Mouse (Mus musculus): Measurements from ENCODE around the gene Caps2. TPM values are rescaled to one million over a fixed set of nuclear protein-coding genes. Genes with fewer than 3 reads are reported as not detected.
A peak's percentile ranks its signal among the peaks of the same experiment; 100 is the strongest.
"Not testable (repeated sequence)": the region's sequence is repeated elsewhere in the genome, so short reads cannot be mapped to it uniquely, and the experiment has no call there.

The Caps2 gene
- polyA plus RNA-seq, 1 experiment from 2014 or later = 0.69 TPM

- H3K9me3 ChIP-seq (ENCODE audit: control insufficient read depth, low read length); H3K27ac ChIP-seq (ENCODE audit: low read depth, low read length); H3K9ac ChIP-seq (ENCODE audit: low read depth, low read length); H3K27me3 ChIP-seq (replicated peaks; ENCODE audit: control insufficient read depth, insufficient read depth, low read length); H3K4me1 ChIP-seq (ENCODE audit: control insufficient read depth, insufficient read depth, low read depth, low read length); H3K36me3 ChIP-seq (ENCODE audit: control insufficient read depth, insufficient read depth, low read length): not testable (repeated sequence)
- WGBS = 26% methylated on average over 13 of the region's 13 CpGs
- Histone ChIP-seq H3K4me3 (ENCODE audit: low read length) (peak overlapping the region; percentile 1; the same call in 1 of the 2 replicates), H3K4me2 (ENCODE audit: low read length) (peak overlapping the region; percentile 38)
- ATAC-seq = peak; percentile 56; the same call in 1 of the 2 replicates
Observed at GRCm38 (mm10) chr10:112177027-112177426, 13.6 kb downstream of the Caps2 start.

- not testable (repeated sequence) for H3K9ac ChIP-seq (ENCODE audit: low read depth, low read length); H3K9me3 ChIP-seq (ENCODE audit: control insufficient read depth, low read length); H3K27me3 ChIP-seq (replicated peaks; ENCODE audit: control insufficient read depth, insufficient read depth, low read length); ATAC-seq; H3K27ac ChIP-seq (ENCODE audit: low read depth, low read length); H3K36me3 ChIP-seq (ENCODE audit: control insufficient read depth, insufficient read depth, low read length); H3K4me2 ChIP-seq (ENCODE audit: low read length); H3K4me3 ChIP-seq (ENCODE audit: low read length); H3K4me1 ChIP-seq (ENCODE audit: control insufficient read depth, insufficient read depth, low read depth, low read length)
- WGBS = 90% methylated on average over 2 of the region's 2 CpGs
Observed at GRCm38 (mm10) chr10:112193919-112194318, 30.5 kb downstream of the Caps2 start.

GRCm38 (mm10) chr10:112203463-112203862 is 40.0 kb downstream of the Caps2 start:
- Histone ChIP-seq H3K9me3 (ENCODE audit: control insufficient read depth, low read length) (no peaks in the 10 kb centered on the region), H3K9ac (ENCODE audit: low read depth, low read length) (no peak overlapping the region), H3K27me3 (replicated peaks; ENCODE audit: control insufficient read depth, insufficient read depth, low read length) (no peaks in the 10 kb centered on the region), H3K4me1 (ENCODE audit: control insufficient read depth, insufficient read depth, low read depth, low read length) (no peaks in the 10 kb centered on the region), H3K4me2 (ENCODE audit: low read length) (no peak overlapping the region), H3K4me3 (ENCODE audit: low read length) (no peak overlapping the region), H3K27ac (ENCODE audit: low read depth, low read length) (no peak overlapping the region), H3K36me3 (ENCODE audit: control insufficient read depth, insufficient read depth, low read length) (no peaks in the 10 kb centered on the region)
- WGBS = 38% methylated on average over 2 of the region's 2 CpGs
- ATAC-seq = peak; percentile 95

GRCm38 (mm10) chr10:112227073-112227472 is 63.7 kb downstream of the Caps2 start:
- no peak overlapping the region for H3K27ac ChIP-seq (ENCODE audit: low read depth, low read length)

GRCm38 (mm10) chr10:112229091-112229843 is 65.8 kb downstream of the Caps2 start:
- H3K4me2 ChIP-seq (ENCODE audit: low read length); H3K4me1 ChIP-seq (ENCODE audit: control insufficient read depth, insufficient read depth, low read depth, low read length); H3K27me3 ChIP-seq (replicated peaks; ENCODE audit: control insufficient read depth, insufficient read depth, low read length); H3K4me3 ChIP-seq (ENCODE audit: low read length); H3K9ac ChIP-seq (ENCODE audit: low read depth, low read length); H3K27ac ChIP-seq (ENCODE audit: low read depth, low read length); H3K36me3 ChIP-seq (ENCODE audit: control insufficient read depth, insufficient read depth, low read length); ATAC-seq; H3K9me3 ChIP-seq (ENCODE audit: control insufficient read depth, low read length): not testable (repeated sequence)
- 41% methylated on average over 6 of the region's 6 CpGs for WGBS

More at GRCm38 (mm10) chr10:112227073-112227472, 63.7 kb downstream of the Caps2 start:
- Histone ChIP-seq H3K36me3 (ENCODE audit: control insufficient read depth, insufficient read depth, low read length) (no peaks in the 10 kb centered on the region), H3K9ac (ENCODE audit: low read depth, low read length) (no peak overlapping the region), H3K9me3 (ENCODE audit: control insufficient read depth, low read length) (no peaks in the 10 kb centered on the region), H3K4me1 (ENCODE audit: control insufficient read depth, insufficient read depth, low read depth, low read length) (no peaks in the 10 kb centered on the region), H3K4me3 (ENCODE audit: low read length) (no peak overlapping the region), H3K27me3 (replicated peaks; ENCODE audit: control insufficient read depth, insufficient read depth, low read length) (no peaks in the 10 kb centered on the region), H3K4me2 (ENCODE audit: low read length) (no peak overlapping the region)
- 76% methylated on average over 1 of the region's 1 CpGs for WGBS
- ATAC-seq = no peak

- not testable (repeated sequence) for H3K36me3 ChIP-seq (ENCODE audit: control insufficient read depth, insufficient read depth, low read length); H3K4me3 ChIP-seq (ENCODE audit: low read length); H3K4me1 ChIP-seq (ENCODE audit: control insufficient read depth, insufficient read depth, low read depth, low read length); H3K27ac ChIP-seq (ENCODE audit: low read depth, low read length); H3K9ac ChIP-seq (ENCODE audit: low read depth, low read length); H3K27me3 ChIP-seq (replicated peaks; ENCODE audit: control insufficient read depth, insufficient read depth, low read length); H3K4me2 ChIP-seq (ENCODE audit: low read length); H3K9me3 ChIP-seq (ENCODE audit: control insufficient read depth, low read length); ATAC-seq
- 19% methylated on average over 1 of the region's 1 CpGs for WGBS
Observed at GRCm38 (mm10) chr10:112232733-112233132, 69.3 kb downstream of the Caps2 start.

GRCm38 (mm10) chr10:112235396-112235940 is 72.0 kb downstream of the Caps2 start:
- H3K4me1 ChIP-seq (ENCODE audit: control insufficient read depth, insufficient read depth, low read depth, low read length); H3K4me2 ChIP-seq (ENCODE audit: low read length); H3K27ac ChIP-seq (ENCODE audit: low read depth, low read length); H3K27me3 ChIP-seq (replicated peaks; ENCODE audit: control insufficient read depth, insufficient read depth, low read length); H3K9me3 ChIP-seq (ENCODE audit: control insufficient read depth, low read length); H3K9ac ChIP-seq (ENCODE audit: low read depth, low read length); H3K4me3 ChIP-seq (ENCODE audit: low read length); H3K36me3 ChIP-seq (ENCODE audit: control insufficient read depth, insufficient read depth, low read length): not testable (repeated sequence)
- WGBS = 81% methylated on average over 5 of the region's 5 CpGs
- 0 out of 2 replicates have a peak, but pooled peaks have one; percentile 27 for ATAC-seq

GRCm38 (mm10) chr10:112248273-112248672 is 84.9 kb downstream of the Caps2 start:
- Histone ChIP-seq H3K27me3 (replicated peaks; ENCODE audit: control insufficient read depth, insufficient read depth, low read length) (no peaks in the 10 kb centered on the region), H3K9ac (ENCODE audit: low read depth, low read length) (no peak overlapping the region), H3K27ac (ENCODE audit: low read depth, low read length) (no peak overlapping the region), H3K9me3 (ENCODE audit: control insufficient read depth, low read length) (no peaks in the 10 kb centered on the region), H3K36me3 (ENCODE audit: control insufficient read depth, insufficient read depth, low read length) (no peaks in the 10 kb centered on the region), H3K4me2 (ENCODE audit: low read length) (no peak overlapping the region), H3K4me1 (ENCODE audit: control insufficient read depth, insufficient read depth, low read depth, low read length) (no peaks in the 10 kb centered on the region), H3K4me3 (ENCODE audit: low read length) (no peak overlapping the region)
- ATAC-seq = no peak
- 67% methylated on average over 2 of the region's 2 CpGs for WGBS

GRCm38 (mm10) chr10:112263467-112263866 is 100.0 kb downstream of the Caps2 start:
- Histone ChIP-seq H3K27me3 (replicated peaks; ENCODE audit: control insufficient read depth, insufficient read depth, low read length) (no peaks in the 10 kb centered on the region), H3K9ac (ENCODE audit: low read depth, low read length) (no peak overlapping the region), H3K27ac (ENCODE audit: low read depth, low read length) (no peak overlapping the region), H3K4me2 (ENCODE audit: low read length) (no peak overlapping the region), H3K36me3 (ENCODE audit: control insufficient read depth, insufficient read depth, low read length) (no peaks in the 10 kb centered on the region), H3K4me1 (ENCODE audit: control insufficient read depth, insufficient read depth, low read depth, low read length) (no peaks in the 10 kb centered on the region), H3K9me3 (ENCODE audit: control insufficient read depth, low read length) (no peaks in the 10 kb centered on the region), H3K4me3 (ENCODE audit: low read length) (no peak overlapping the region)
- no peak for ATAC-seq
- 82% methylated on average over 3 of the region's 3 CpGs for WGBS

All from hindbrain, embryonic 16.5 days (tissue).